Mouse (Mus musculus) ES-E14 (cell line): ENCODE results near the gene Ihh. TPM values are rescaled to one million over a fixed set of nuclear protein-coding genes. Genes with fewer than 3 reads are reported as not detected.

Experiments
- DNase-seq: peaks from one replicate; pipeline ENCODE4 v3.0.0-alpha.2; 2013; ENCODE audit warnings: low read depth, low spot score
- H3K27ac ChIP-seq: 2 replicates; pipeline ENCODE4 v1.5.1; 2012; ENCODE audit warnings: low read depth, mild to moderate bottlenecking, low read length, moderate library complexity, mixed read lengths; ENCODE audit not compliant: poor library complexity, insufficient read depth, severe bottlenecking
- H3K36me3 ChIP-seq: 2 replicates; pipeline ENCODE4 v1.6.1; 2012; ENCODE audit warnings: mild to moderate bottlenecking, low read length, moderate library complexity, mixed read lengths; ENCODE audit not compliant: control insufficient read depth, poor library complexity, insufficient read depth, severe bottlenecking
- H3K4me1 ChIP-seq, 2 experiments: fragments of 150-350 bp in 1 of 2; sonication (generic) in 1 of 2; 2 replicates each; pipeline ENCODE4 v1.6.1; 2012; ENCODE audit warnings: low read length in 2 of 2, mild to moderate bottlenecking in 1 of 2, mixed read lengths in 1 of 2; ENCODE audit not compliant: control insufficient read depth in 2 of 2, insufficient read depth in 2 of 2, poor library complexity in 1 of 2
- H3K4me3 ChIP-seq, 2 experiments: fragments of 150-350 bp in 1 of 2; sonication (generic) in 1 of 2; 2 replicates each; pipeline ENCODE4 v1.5.1; 2012; ENCODE audit warnings: low read length in 2 of 2, low read depth in 1 of 2, mild to moderate bottlenecking in 1 of 2, mixed read lengths in 1 of 2; ENCODE audit not compliant: insufficient read depth in 1 of 2, poor library complexity in 1 of 2, severe bottlenecking in 1 of 2
- H3K9ac ChIP-seq: 2 replicates; pipeline ENCODE4 v1.6.1; 2012; ENCODE audit warnings: low read depth, mild to moderate bottlenecking, low read length, mixed read lengths; ENCODE audit not compliant: poor library complexity, insufficient read depth, severe bottlenecking
- H3K9me3 ChIP-seq: fragments of 150-350 bp; sonication (generic); 2 replicates; pipeline ENCODE4 v1.6.1; 2012; ENCODE audit warnings: low read depth, mild to moderate bottlenecking, low read length; ENCODE audit not compliant: control insufficient read depth, insufficient read depth
- CHD2 ChIP-seq: IDR thresholded peaks from 2 replicates; pipeline ENCODE4 v1.6.1; 2014; ENCODE audit warnings: mild to moderate bottlenecking, low read depth, low read length, inconsistent platforms
- HCFC1 ChIP-seq: IDR thresholded peaks from 2 replicates; pipeline ENCODE4 v1.6.1; 2012; ENCODE audit warnings: low read length, inconsistent platforms, borderline replicate concordance; ENCODE audit not compliant: insufficient read depth
- MAFK ChIP-seq: IDR thresholded peaks from 2 replicates; pipeline ENCODE4 v1.6.1; 2014; ENCODE audit warnings: mild to moderate bottlenecking, low read depth, low read length, inconsistent platforms; ENCODE audit not compliant: insufficient read depth
- ZC3H11A ChIP-seq: IDR thresholded peaks from 2 replicates; pipeline ENCODE4 v1.6.1; 2012; ENCODE audit warnings: low read depth, mild to moderate bottlenecking, inconsistent platforms, low read length, borderline replicate concordance
- ZNF384 ChIP-seq: IDR thresholded peaks from 2 replicates; pipeline ENCODE4 v1.6.1; 2012; ENCODE audit warnings: low read depth, low read length, inconsistent platforms
- in situ Hi-C, 2 experiments: fragments of 600-800 bp; cut with MboI; formaldehyde crosslinking; loops; one replicate each; pipeline ENCODE4 v1.15.1; 2025; ENCODE audit warnings: low sequenced_read_pairs in 2 of 2, inconsistent platforms in 1 of 2; ENCODE audit not compliant: unreplicated experiment in 2 of 2
- total RNA-seq: library from RNA; depleted of rRNA; stranded (reverse); fragments of 300-350 nt; gene quantifications from 2 replicates; pipeline ENCODE4 v1.2.3, GENCODE M21; 2012

Gene Ihh
- total RNA-seq, 1 experiment = 0.67 TPM

- DNase-seq = no peak
- H3K4me3 ChIP-seq = no peak overlapping the region; a peak in 1 of 4 replicates
- no peak for TF ChIP-seq MAFK
- TF ChIP-seq ZC3H11A = no peak
- no peak for TF ChIP-seq ZNF384
- no peak for TF ChIP-seq HCFC1
- TF ChIP-seq CHD2 = no peak
Measured at GRCm38 (mm10) chr1:74949666-74950050, 1.8 kb downstream of the Ihh start.

GRCm38 (mm10) chr1:74948784-74949665 is 2.4 kb downstream of the Ihh start:
- H3K9ac ChIP-seq = no peak overlapping the region
- 0 out of 4 replicates have a peak overlapping the region, but pooled peaks of 1 of the 2 experiments have one; percentile 31 for H3K4me3 ChIP-seq
- in situ Hi-C loops = no loop called here
- peaks cover 0 to 6% of the 10 kb centered on the region in 2 experiments; a peak in 1 of 4 replicates for H3K4me1 ChIP-seq
- TF ChIP-seq ZC3H11A = 0 out of 2 replicates have a peak, but pooled peaks have one; percentile 19
- no peak for TF ChIP-seq HCFC1
- H3K36me3 ChIP-seq = no peaks in the 10 kb centered on the region
- no peaks in the 10 kb centered on the region for H3K9me3 ChIP-seq
- DNase-seq = no peak
- no peak overlapping the region for H3K27ac ChIP-seq

More at GRCm38 (mm10) chr1:74949666-74950050, 1.8 kb downstream of the Ihh start:
- Histone ChIP-seq H3K4me1 (peaks cover 0 to 6% of the 10 kb centered on the region in 2 experiments; a peak in 1 of 4 replicates), H3K36me3 (no peaks in the 10 kb centered on the region), H3K9ac (no peak overlapping the region), H3K9me3 (no peaks in the 10 kb centered on the region), H3K27ac (no peak overlapping the region)
- in situ Hi-C loops = no loop called here

GRCm38 (mm10) chr1:74947986-74948670 is 3.3 kb downstream of the Ihh start:
- TF ChIP-seq ZC3H11A (no peak), HCFC1 (no peak), CHD2 (no peak), ZNF384 (no peak), MAFK (no peak)

GRCm38 (mm10) chr1:74941651-74942360 is 9.7 kb downstream of the Ihh start:
- in situ Hi-C loops = no loop called here

More at GRCm38 (mm10) chr1:74947986-74948670, 3.3 kb downstream of the Ihh start:
- peaks cover 0 to 6% of the 10 kb centered on the region in 2 experiments; a peak in 1 of 4 replicates for H3K4me1 ChIP-seq
- peak overlapping the region; percentile 20 to 31; a peak in 3 of 4 replicates for H3K4me3 ChIP-seq
- H3K27ac ChIP-seq = no peak overlapping the region
- in situ Hi-C loops = no loop called here
- H3K36me3 ChIP-seq = no peaks in the 10 kb centered on the region
- DNase-seq = no peak
- H3K9ac ChIP-seq = peak overlapping the region; percentile 10; the same call in 1 of the 2 replicates
- no peaks in the 10 kb centered on the region for H3K9me3 ChIP-seq

More at GRCm38 (mm10) chr1:74941651-74942360, 9.7 kb downstream of the Ihh start:
- Histone ChIP-seq H3K27ac (no peak overlapping the region), H3K9ac (no peak overlapping the region), H3K4me1 (no peaks in the 10 kb centered on the region), H3K4me3 (no peak overlapping the region), H3K36me3 (no peaks in the 10 kb centered on the region), H3K9me3 (no peaks in the 10 kb centered on the region)
- DNase-seq = no peak
- TF ChIP-seq CHD2 (no peak), MAFK (no peak), ZC3H11A (no peak), ZNF384 (no peak), HCFC1 (no peak)
